14 mouse cellular contexts compared by ENCODE assay signal in the genomic region with DNA sequence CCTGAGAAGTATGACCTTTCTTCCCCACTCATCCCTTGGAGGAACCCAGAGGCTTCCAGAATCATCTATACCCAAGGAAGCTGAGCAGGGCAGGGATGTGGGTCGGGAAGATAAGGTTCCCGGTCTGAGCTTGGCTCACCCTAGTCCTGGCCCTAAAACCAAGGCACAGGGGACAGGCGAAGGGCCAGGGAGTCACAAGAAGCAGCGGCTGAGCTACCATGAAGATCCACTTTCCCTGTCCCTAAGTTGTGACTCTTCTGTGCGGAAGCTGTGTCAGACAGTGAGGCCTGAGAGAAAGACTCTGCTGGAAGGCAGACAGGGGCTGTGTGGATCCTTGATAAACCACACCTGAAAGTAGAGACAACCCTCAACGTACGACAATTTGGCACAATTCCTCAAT.
"Had no signal": no experiment of that assay in that cellular context is flagged by ENCODE, and none has a peak within 500 bp of the region (broad histone marks: within the 10 kb centered on the region; RNA-seq: fewer than 3 reads in every experiment).

No protein-coding gene starts in this region.

- H3K27ac ChIP-seq: liver, embryonic 14.5 days; macrophage; midbrain, embryonic 12.5 days; neural tube, embryonic 12.5 days had no signal

- H3K4me3 ChIP-seq: midbrain, embryonic 12.5 days; neural tube, embryonic 12.5 days had no signal

- H3K9ac ChIP-seq: liver, embryonic 14.5 days; lung, embryonic 14.5 days; midbrain, embryonic 12.5 days; neural tube, embryonic 12.5 days had no signal

- H3K36me3 ChIP-seq: midbrain, embryonic 12.5 days; neural tube, embryonic 12.5 days had no signal

- H3K9me3 ChIP-seq: neural tube, embryonic 12.5 days had no signal

- DNase-seq: lung, adult 18-20 months; lung, embryonic 14.5 days; lung, postnatal 10 days; lung, postnatal 36 days; midbrain, embryonic 14.5 days; right cerebral cortex, postnatal 14 days; spleen, adult 18-20 months; thymus, adult 18-20 months; thymus, postnatal 14 days; thymus, postnatal 36 days had no signal

- H3K27me3 ChIP-seq: midbrain, embryonic 12.5 days; neural tube, embryonic 12.5 days had no signal

- H3K4me1 ChIP-seq: midbrain, embryonic 12.5 days; neural tube, embryonic 12.5 days had no signal

- H3K4me2 ChIP-seq: lung, embryonic 14.5 days; midbrain, embryonic 12.5 days; neural tube, embryonic 12.5 days had no signal
